Mouse (Mus musculus) kidney, postnatal 0 days (tissue): ENCODE measurements around the gene Psma7. TPM values are rescaled to one million over a fixed set of nuclear protein-coding genes. Genes with fewer than 3 reads are reported as not detected.

Experiments
- ATAC-seq: fragments of 200-750 bp; cut with Nextera tagmentation; replicated peaks from 2 replicates; pipeline ENCODE4 v1.8.0; 2017; ENCODE audit warnings: low read depth, moderate number of reproducible peaks, moderate TSS enrichment, moderate library complexity; ENCODE audit not compliant: low FRiP score
- DNase-seq: peaks from one replicate; pipeline ENCODE4 v3.0.0-alpha.2; 2016; ENCODE audit warnings: low spot score
- H3K27ac ChIP-seq: fragments of 300-500 bp; sonication (generic); 2 replicates; pipeline ENCODE4 v1.5.1; 2014; ENCODE audit warnings: mild to moderate bottlenecking
- H3K27me3 ChIP-seq: fragments of 300-500 bp; sonication (generic); 2 replicates; pipeline ENCODE4 v1.6.1; 2014; ENCODE audit warnings: low read length, mixed read lengths; ENCODE audit not compliant: insufficient read depth
- H3K36me3 ChIP-seq: fragments of 300-500 bp; sonication (generic); 2 replicates; pipeline ENCODE4 v1.6.1; 2014; ENCODE audit warnings: low read length, mixed read lengths; ENCODE audit not compliant: insufficient read depth
- H3K4me1 ChIP-seq: fragments of 300-500 bp; sonication (generic); replicated peaks from 2 replicates; pipeline ENCODE4 v1.6.1; 2014; ENCODE audit warnings: antibody characterized with exemption, low read length, mixed read lengths; ENCODE audit not compliant: insufficient read depth
- H3K4me2 ChIP-seq: fragments of 300-500 bp; sonication (generic); 2 replicates; pipeline ENCODE4 v1.6.1; 2014; ENCODE audit warnings: mild to moderate bottlenecking, low read length, moderate library complexity, mixed read lengths
- H3K4me3 ChIP-seq: fragments of 300-500 bp; sonication (generic); replicated peaks from 2 replicates; pipeline ENCODE4 v1.5.1; 2014; ENCODE audit warnings: low read depth, low read length
- H3K9ac ChIP-seq: fragments of 300-500 bp; sonication (generic); 2 replicates; pipeline ENCODE4 v1.6.1; 2014; ENCODE audit warnings: low read depth, low read length
- H3K9me3 ChIP-seq: fragments of 300-500 bp; sonication (generic); replicated peaks from 2 replicates; pipeline ENCODE4 v1.6.1; 2016; ENCODE audit warnings: low read length, inconsistent platforms, mixed read lengths
- CTCF ChIP-seq: IDR thresholded peaks from 2 replicates; pipeline ENCODE4 v1.5.1; 2016; ENCODE audit warnings: antibody characterized with exemption, low read depth, mild to moderate bottlenecking, moderate library complexity
- WGBS: fragments of 180-500 bp; shearing (Covaris S2); extraction: QIAGEN DNeasy Blood & Tissue Kit; methylation state at CpG from one replicate; pipeline ENCODE4 v1.1.7; 2014; 5-methylcytosine and 5-hydroxymethylcytosine counted together
- polyA plus RNA-seq: library from polyadenylated mRNA; unstranded; fragments of >200 nt; fragmentation: Nextera tagmentation; extraction: Ambion mirVana; gene quantifications from 2 replicates; pipeline ENCODE4 v1.2.1, GENCODE M21; 2015

Gene Psma7
- polyA plus RNA-seq, 1 experiment from 2014 or later: 641 TPM

DNA sequence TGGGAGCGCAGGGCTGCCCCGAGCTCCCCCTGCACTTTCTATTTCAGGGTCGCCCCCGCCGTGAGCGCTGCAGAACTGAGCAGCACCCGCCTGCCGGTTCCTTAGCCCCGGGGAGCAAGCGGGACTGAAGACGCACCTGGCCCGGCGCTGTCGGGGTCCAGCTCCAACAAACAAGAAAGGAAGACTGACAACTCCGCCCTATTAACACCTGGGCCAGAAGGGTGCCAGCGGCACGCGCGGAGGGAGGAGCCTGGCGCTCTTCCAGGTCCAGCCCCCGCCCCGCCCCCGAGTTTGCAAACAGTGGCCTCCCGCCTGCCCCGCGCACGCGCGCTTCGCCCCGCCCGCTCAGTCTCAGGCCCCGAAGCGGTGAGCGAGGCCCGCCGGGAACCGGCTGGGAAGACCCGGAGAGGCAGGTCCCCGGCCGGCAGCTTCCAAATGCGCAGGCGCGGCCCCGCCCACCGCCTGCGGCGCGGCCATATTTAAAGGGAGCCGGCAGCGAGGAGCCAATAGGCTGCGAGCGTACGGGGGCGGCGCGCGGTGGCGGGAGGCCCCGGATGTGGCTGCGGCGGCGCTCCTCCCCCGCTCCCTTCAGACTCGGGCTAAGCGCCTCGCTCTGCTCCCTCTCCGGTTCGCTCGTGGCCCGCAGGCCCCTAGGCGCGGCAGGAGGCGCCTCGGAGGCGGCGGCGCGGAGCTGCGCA lies 17.7 kb downstream of the Psma7 start, which contains the start of gene Lsm14b:
Gene Lsm14b, plus strand, starts transcription at position 587 of the 698 bp plus-strand sequence.
- H3K4me2 ChIP-seq: peak within 1 kb of the TSS; percentile 78
- H3K4me1 ChIP-seq: peaks cover 22% of the 10 kb centered on the region
- H3K36me3 ChIP-seq: peaks cover 16% of the 10 kb centered on the region; the same call in 1 of the 2 replicates
- peaks cover 4% of the 10 kb centered on the region; the same call in 1 of the 2 replicates for H3K27me3 ChIP-seq
- H3K4me3 ChIP-seq: peak within 1 kb of the TSS; percentile 62
- peak within 1 kb of the TSS; percentile 84 for H3K9ac ChIP-seq
- peak within 1 kb of the TSS; percentile 90 for H3K27ac ChIP-seq
- 1% methylated on average over 68 of the region's 80 CpGs for WGBS
- peak; percentile 97 for DNase-seq
- TF ChIP-seq CTCF: no peak
- ATAC-seq: peak; percentile 96
- H3K9me3 ChIP-seq: no peaks in the 10 kb centered on the region

DNA sequence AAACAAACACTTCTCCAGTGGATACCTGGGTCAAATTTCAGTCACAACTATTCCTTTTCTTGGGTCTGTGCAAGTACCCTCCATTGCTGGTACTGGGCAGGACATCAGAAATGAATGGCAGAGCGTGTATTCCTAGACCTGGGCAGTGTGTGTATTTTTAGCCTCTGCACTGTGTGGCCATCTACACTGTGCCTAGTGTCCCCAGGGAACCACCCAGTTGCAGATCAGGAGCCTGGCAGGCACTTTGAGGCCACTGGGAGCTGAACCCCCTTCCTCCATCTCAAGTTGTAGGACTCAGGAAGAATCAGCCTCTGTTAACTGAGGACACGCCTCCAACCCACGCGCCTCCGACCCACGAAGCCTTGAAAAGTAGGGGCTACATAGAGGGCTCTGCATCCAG lies 19.5 kb downstream of the Psma7 start:
- Histone ChIP-seq H3K9ac (no peak overlapping the region), H3K27me3 (peaks cover 4% of the 10 kb centered on the region; the same call in 1 of the 2 replicates), H3K4me3 (no peak overlapping the region), H3K4me1 (peaks cover 19% of the 10 kb centered on the region), H3K4me2 (no peak overlapping the region), H3K36me3 (peaks cover 1% of the 10 kb centered on the region; the same call in 1 of the 2 replicates), H3K27ac (no peak overlapping the region), H3K9me3 (no peaks in the 10 kb centered on the region)
- 68% methylated on average over 6 of the region's 6 CpGs for WGBS
- DNase-seq (no peak), ATAC-seq (no peak)
- no peak for TF ChIP-seq CTCF

DNA sequence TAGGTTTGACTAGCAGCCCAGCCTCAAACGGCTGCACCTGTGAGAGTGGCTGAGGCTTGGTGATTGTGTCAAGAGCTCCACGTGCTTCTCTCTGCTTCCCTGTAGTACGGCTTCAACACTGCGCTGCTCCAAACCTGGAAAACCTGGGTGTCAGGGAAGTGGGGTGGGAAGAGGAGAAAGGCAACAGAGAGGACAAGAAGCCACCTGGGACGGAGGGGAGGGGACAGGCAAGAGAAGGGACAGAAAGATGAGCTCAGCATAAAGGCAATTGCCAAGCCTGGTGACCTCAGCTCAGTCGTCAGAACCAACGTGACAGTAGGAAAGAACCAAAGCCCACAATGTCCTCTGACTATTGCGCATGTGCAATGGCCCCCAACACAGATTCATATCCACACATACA lies 21.3 kb downstream of the Psma7 start:
- DNase-seq (no peak), ATAC-seq (no peak)
- H3K27me3 ChIP-seq: peaks cover 4% of the 10 kb centered on the region; the same call in 1 of the 2 replicates
- no peak overlapping the region for H3K4me3 ChIP-seq
- no peaks in the 10 kb centered on the region for H3K36me3 ChIP-seq
- WGBS: 77% methylated on average over 8 of the region's 8 CpGs
- H3K4me2 ChIP-seq: no peak overlapping the region
- TF ChIP-seq CTCF: no peak
- H3K27ac ChIP-seq: no peak overlapping the region
- H3K9ac ChIP-seq: no peak overlapping the region
- H3K4me1 ChIP-seq: peaks cover 10% of the 10 kb centered on the region; the same call in 1 of the 2 replicates
- H3K9me3 ChIP-seq: no peaks in the 10 kb centered on the region

DNA sequence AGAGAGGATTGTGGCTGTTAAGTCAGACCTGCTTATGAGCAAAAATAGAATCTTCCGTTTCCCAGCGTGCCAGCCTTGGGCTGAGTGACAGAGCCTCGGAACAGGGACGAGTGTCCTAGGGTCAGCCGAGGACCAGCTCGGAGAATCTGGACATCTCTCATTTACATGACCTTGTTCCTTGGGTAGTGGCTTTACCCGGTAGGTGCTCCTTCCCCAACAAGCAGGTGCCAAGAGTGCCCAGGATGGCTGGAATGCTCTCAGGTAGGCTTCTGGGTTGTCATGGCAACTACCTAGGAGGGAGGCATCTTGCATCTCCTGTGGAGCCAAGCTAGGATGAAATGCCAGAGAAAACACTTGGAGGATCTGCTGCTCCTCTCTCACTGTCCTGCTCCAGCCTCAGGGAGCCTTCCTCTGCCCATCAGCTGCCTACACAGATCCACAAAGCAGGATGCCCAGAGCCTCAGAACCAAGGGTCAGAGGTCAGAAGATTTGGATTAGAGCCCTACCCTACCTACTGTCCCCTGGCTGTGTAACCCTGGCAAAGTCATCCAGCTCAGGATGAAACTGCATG lies 22.1 kb downstream of the Psma7 start:
- no peak for TF ChIP-seq CTCF
- DNase-seq (no peak), ATAC-seq (no peak)
- H3K4me2 ChIP-seq: no peak overlapping the region
- no peak overlapping the region for H3K9ac ChIP-seq
- H3K4me1 ChIP-seq: peaks cover 6% of the 10 kb centered on the region; the same call in 1 of the 2 replicates
- peaks cover 4% of the 10 kb centered on the region; the same call in 1 of the 2 replicates for H3K27me3 ChIP-seq
- H3K9me3 ChIP-seq: no peaks in the 10 kb centered on the region
- WGBS: 87% methylated on average over 7 of the region's 7 CpGs
- no peaks in the 10 kb centered on the region for H3K36me3 ChIP-seq
- no peak overlapping the region for H3K4me3 ChIP-seq
- no peak overlapping the region for H3K27ac ChIP-seq

DNA sequence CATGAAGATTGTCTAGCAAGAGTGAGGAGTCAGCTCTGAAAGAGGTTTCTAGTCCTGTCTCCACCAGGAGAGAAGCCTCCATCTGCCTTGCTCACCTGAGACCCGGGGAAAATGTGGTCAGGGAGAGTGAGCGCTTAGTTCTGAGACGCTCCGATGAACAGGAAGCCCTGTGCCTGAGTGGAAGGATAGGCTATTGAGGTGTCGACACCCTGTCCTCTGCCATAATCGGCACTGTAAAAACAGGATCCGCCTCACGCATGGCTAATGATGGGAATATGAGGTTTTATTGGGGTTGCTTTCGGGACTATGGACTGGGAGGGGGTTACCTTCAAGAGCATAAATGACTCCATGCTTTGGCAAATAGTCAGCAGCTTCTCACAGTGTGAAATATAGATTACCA lies 23.7 kb downstream of the Psma7 start:
- H3K27ac ChIP-seq: no peak overlapping the region
- no peak overlapping the region for H3K4me2 ChIP-seq
- DNase-seq (no peak), ATAC-seq (no peak)
- peaks cover 6% of the 10 kb centered on the region; the same call in 1 of the 2 replicates for H3K4me1 ChIP-seq
- 36% methylated on average over 9 of the region's 9 CpGs for WGBS
- no peaks in the 10 kb centered on the region for H3K36me3 ChIP-seq
- no peak overlapping the region for H3K4me3 ChIP-seq
- no peak for TF ChIP-seq CTCF
- peaks cover 4% of the 10 kb centered on the region; the same call in 1 of the 2 replicates for H3K27me3 ChIP-seq
- H3K9me3 ChIP-seq: no peaks in the 10 kb centered on the region
- H3K9ac ChIP-seq: no peak overlapping the region

DNA sequence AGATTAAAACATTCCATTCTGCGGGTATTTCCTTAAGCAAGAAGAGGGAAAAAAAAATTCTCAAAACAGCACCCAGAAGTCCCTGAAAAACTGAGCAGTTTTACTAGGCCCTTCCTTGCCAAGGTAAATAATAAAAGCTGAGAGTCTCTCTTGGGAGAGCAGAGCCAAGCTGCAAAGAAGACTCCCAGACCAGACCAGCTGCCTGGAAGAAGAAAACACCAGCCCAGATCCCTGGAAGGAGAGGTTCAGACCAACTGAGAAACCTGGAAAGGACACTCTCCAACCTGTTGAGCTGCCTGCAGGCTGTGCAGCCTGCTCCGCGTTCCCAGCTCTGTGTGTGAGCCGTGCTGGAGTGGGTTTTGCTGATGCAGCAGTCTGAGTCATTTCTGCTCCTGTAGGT lies 24.6 kb downstream of the Psma7 start:
- Histone ChIP-seq H3K4me2 (no peak overlapping the region), H3K36me3 (no peaks in the 10 kb centered on the region), H3K27ac (no peak overlapping the region), H3K9me3 (no peaks in the 10 kb centered on the region), H3K4me1 (peaks cover 6% of the 10 kb centered on the region; the same call in 1 of the 2 replicates), H3K4me3 (no peak overlapping the region), H3K9ac (no peak overlapping the region), H3K27me3 (peaks cover 4% of the 10 kb centered on the region; the same call in 1 of the 2 replicates)
- DNase-seq: no peak
- 37% methylated on average over 4 of the region's 4 CpGs for WGBS
- no peak for TF ChIP-seq CTCF
- no peak for ATAC-seq
